Mouse (Mus musculus) embryonic facial prominence, embryonic 11.5 days (tissue): ENCODE data around the gene Ablim1. TPM values are rescaled to one million over a fixed set of nuclear protein-coding genes. Genes with fewer than 3 reads are reported as not detected.

ENCODE experiments used
- ATAC-seq: fragments of 200-750 bp; cut with Nextera tagmentation; replicated peaks from 2 replicates; pipeline ENCODE4 v1.8.0; 2017; ENCODE audit warnings: low read depth; ENCODE audit not compliant: insufficient number of reproducible peaks, low FRiP score, low TSS enrichment
- DNase-seq: peaks from one replicate; pipeline ENCODE4 v3.0.0-alpha.2; 2015; ENCODE audit warnings: low spot score
- H3K27ac ChIP-seq: fragments of 300-500 bp; sonication (generic); replicated peaks from 2 replicates; pipeline ENCODE4 v1.5.1; 2014; ENCODE audit warnings: mild to moderate bottlenecking, low read depth, low read length, control low read depth
- H3K27me3 ChIP-seq: fragments of 300-500 bp; sonication (generic); 2 replicates; pipeline ENCODE4 v1.6.1; 2014; ENCODE audit warnings: mild to moderate bottlenecking, low read length, moderate library complexity, mixed read lengths; ENCODE audit not compliant: control insufficient read depth, insufficient read depth
- H3K36me3 ChIP-seq: fragments of 300-500 bp; sonication (generic); replicated peaks from 2 replicates; pipeline ENCODE4 v1.6.1; 2014; ENCODE audit warnings: low read depth, mild to moderate bottlenecking, low read length, moderate library complexity, mixed read lengths; ENCODE audit not compliant: control insufficient read depth, insufficient read depth
- H3K4me1 ChIP-seq: fragments of 300-500 bp; sonication (generic); 2 replicates; pipeline ENCODE4 v1.6.1; 2014; ENCODE audit warnings: low read length, mixed read lengths; ENCODE audit not compliant: control insufficient read depth, insufficient read depth
- H3K4me2 ChIP-seq: fragments of 300-500 bp; sonication (generic); 2 replicates; pipeline ENCODE4 v1.6.1; 2014; ENCODE audit warnings: low read depth, mild to moderate bottlenecking, control low read depth, low read length, moderate library complexity
- H3K4me3 ChIP-seq: fragments of 300-500 bp; sonication (generic); 2 replicates; pipeline ENCODE4 v1.5.1; 2014; ENCODE audit warnings: low read depth, low read length, control low read depth
- H3K9ac ChIP-seq: fragments of 300-500 bp; sonication (generic); replicated peaks from 2 replicates; pipeline ENCODE4 v1.6.1; 2014; ENCODE audit warnings: mild to moderate bottlenecking, control low read depth, low read length
- H3K9me3 ChIP-seq: fragments of 300-500 bp; sonication (generic); replicated peaks from 2 replicates; pipeline ENCODE4 v1.6.1; 2016; ENCODE audit warnings: mild to moderate bottlenecking, low read length, inconsistent platforms, mixed read lengths; ENCODE audit not compliant: control insufficient read depth
- WGBS: fragments of 180-500 bp; shearing (Covaris S2); extraction: QIAGEN DNeasy Blood & Tissue Kit; methylation state at CpG from one replicate; pipeline ENCODE4 v1.1.7; 2014; 5-methylcytosine and 5-hydroxymethylcytosine counted together
- polyA plus RNA-seq: library from polyadenylated mRNA; unstranded; fragments of >200 nt; fragmentation: Nextera tagmentation; extraction: Ambion mirVana; gene quantifications from 2 replicates; pipeline ENCODE4 v1.2.1, GENCODE M21; 2014

The Ablim1 gene
- polyA plus RNA-seq, 1 experiment from 2014 or later = 22.8 TPM

DNA sequence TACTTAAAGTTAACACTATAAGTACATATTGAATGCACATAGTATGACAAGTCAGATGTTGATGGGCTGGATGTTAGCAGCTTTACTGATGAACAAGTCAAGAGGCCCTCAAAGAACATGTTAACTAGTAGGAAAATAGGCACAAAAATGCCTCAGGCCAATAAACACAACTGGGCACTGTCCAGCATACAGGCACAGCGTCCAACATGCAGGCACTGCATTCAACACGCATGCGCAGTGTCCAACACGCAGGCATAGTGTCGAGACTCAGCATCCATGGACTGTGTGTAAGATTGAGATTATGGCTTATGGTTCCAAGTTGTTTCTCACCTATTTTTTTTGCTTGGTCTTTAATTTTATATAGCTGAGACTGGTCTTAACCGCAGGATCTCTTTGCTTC, 92.1 kb downstream of the Ablim1 start:
- WGBS = 94% methylated on average over 6 of the region's 6 CpGs
- ATAC-seq = no peak

GRCm38 (mm10) chr19:57221684-57222235, 93.0 kb downstream of the Ablim1 start:
- Histone ChIP-seq H3K27ac (no peak overlapping the region), H3K27me3 (no peaks in the 10 kb centered on the region), H3K36me3 (no peaks in the 10 kb centered on the region), H3K9ac (no peak overlapping the region), H3K4me1 (no peaks in the 10 kb centered on the region; the same call in 1 of the 2 replicates), H3K4me3 (no peak overlapping the region), H3K4me2 (no peak overlapping the region), H3K9me3 (no peaks in the 10 kb centered on the region)
- WGBS = 57% methylated on average over 7 of the region's 7 CpGs
- DNase-seq (no peak), ATAC-seq (no peak)

More for the DNA sequence above, 92.1 kb downstream of the Ablim1 start:
- no peak overlapping the region for H3K4me2 ChIP-seq
- H3K27ac ChIP-seq = no peak overlapping the region
- H3K4me3 ChIP-seq = no peak overlapping the region
- H3K9ac ChIP-seq = no peak overlapping the region
- no peaks in the 10 kb centered on the region for H3K9me3 ChIP-seq
- H3K36me3 ChIP-seq = no peaks in the 10 kb centered on the region
- H3K27me3 ChIP-seq = no peaks in the 10 kb centered on the region
- no peaks in the 10 kb centered on the region; the same call in 1 of the 2 replicates for H3K4me1 ChIP-seq
- no peak for DNase-seq

DNA sequence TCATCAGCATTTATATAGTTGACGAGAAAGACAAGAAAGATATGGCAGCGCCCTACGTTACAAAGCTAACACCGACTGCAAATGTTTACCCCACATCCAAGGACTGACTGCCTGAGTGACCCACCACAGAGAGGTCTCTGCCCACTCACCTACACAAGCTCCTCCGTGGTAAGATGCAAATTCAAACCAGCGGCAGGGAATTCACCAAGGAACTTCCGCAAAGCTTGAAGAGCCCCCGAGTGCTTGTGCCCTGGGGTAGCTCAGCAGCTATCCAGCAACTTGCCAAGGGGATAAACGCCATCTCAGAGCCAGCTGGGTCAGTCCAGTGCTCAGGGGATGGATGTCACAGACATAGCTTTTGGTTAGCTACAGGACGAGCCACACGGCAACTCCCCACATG, 95.0 kb downstream of the Ablim1 start:
- H3K9ac ChIP-seq = no peak overlapping the region
- H3K4me2 ChIP-seq = no peak overlapping the region
- no peak overlapping the region for H3K27ac ChIP-seq
- ATAC-seq = no peak
- 69% methylated on average over 11 of the region's 11 CpGs for WGBS
- H3K4me3 ChIP-seq = no peak overlapping the region
- no peaks in the 10 kb centered on the region for H3K27me3 ChIP-seq
- H3K36me3 ChIP-seq = no peaks in the 10 kb centered on the region
- no peaks in the 10 kb centered on the region for H3K9me3 ChIP-seq
- DNase-seq = no peak
- H3K4me1 ChIP-seq = no peaks in the 10 kb centered on the region; the same call in 1 of the 2 replicates

GRCm38 (mm10) chr19:57217161-57217560, 97.6 kb downstream of the Ablim1 start:
- ATAC-seq = no peak
- H3K36me3 ChIP-seq = no peaks in the 10 kb centered on the region
- H3K4me1 ChIP-seq = no peaks in the 10 kb centered on the region; the same call in 1 of the 2 replicates
- no peak overlapping the region for H3K4me3 ChIP-seq
- no peak overlapping the region for H3K9ac ChIP-seq
- no peak overlapping the region for H3K27ac ChIP-seq
- WGBS = 69% methylated on average over 4 of the region's 4 CpGs
- H3K9me3 ChIP-seq = no peaks in the 10 kb centered on the region
- no peak overlapping the region for H3K4me2 ChIP-seq
- no peak for DNase-seq
- no peaks in the 10 kb centered on the region for H3K27me3 ChIP-seq

DNA sequence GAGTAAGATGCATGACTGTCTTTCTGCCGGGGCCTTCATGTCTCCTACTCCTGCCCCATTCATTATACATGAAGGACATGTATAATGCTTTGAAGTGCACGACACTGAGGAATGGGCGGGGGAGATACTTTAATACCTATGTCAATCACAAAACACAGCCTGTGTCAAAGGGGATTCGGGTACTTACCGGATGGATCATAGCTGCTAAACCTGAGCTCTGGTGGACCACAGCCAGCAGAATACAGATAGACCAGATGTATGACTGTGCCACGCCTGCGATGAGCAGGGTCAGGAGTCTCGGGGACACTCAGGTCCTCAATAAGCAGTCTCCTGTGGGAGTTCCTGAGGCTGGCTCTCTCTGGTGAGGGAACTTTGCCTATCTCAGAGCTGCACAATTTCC, 99.2 kb downstream of the Ablim1 start:
- no peaks in the 10 kb centered on the region for H3K36me3 ChIP-seq
- H3K4me2 ChIP-seq = no peak overlapping the region
- H3K9me3 ChIP-seq = no peaks in the 10 kb centered on the region
- DNase-seq = no peak
- no peak overlapping the region for H3K4me3 ChIP-seq
- H3K9ac ChIP-seq = no peak overlapping the region
- 80% methylated on average over 8 of the region's 8 CpGs for WGBS
- H3K4me1 ChIP-seq = no peaks in the 10 kb centered on the region
- no peaks in the 10 kb centered on the region for H3K27me3 ChIP-seq
- no peak overlapping the region for H3K27ac ChIP-seq
- no peak for ATAC-seq

DNA sequence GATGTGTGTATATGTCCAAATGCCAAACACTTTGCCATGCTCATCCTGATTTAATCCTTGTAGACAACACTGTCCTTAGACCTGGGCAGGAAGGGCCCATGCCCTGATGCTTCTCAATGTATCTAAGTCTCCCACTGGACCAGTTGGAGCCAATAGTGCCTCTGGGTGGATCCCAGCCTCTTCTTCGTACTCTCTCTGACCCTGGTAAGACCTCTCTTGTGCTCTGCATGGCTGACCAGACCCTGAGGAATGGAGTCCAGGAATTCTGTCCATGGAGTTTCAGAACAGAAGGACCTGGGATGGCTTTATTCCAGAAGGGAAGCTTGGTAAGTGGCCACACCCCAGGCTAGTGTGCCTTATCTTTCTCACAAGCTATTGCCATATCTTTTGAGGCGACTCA, 102.3 kb downstream of the Ablim1 start:
- H3K9ac ChIP-seq = no peak overlapping the region

DNA sequence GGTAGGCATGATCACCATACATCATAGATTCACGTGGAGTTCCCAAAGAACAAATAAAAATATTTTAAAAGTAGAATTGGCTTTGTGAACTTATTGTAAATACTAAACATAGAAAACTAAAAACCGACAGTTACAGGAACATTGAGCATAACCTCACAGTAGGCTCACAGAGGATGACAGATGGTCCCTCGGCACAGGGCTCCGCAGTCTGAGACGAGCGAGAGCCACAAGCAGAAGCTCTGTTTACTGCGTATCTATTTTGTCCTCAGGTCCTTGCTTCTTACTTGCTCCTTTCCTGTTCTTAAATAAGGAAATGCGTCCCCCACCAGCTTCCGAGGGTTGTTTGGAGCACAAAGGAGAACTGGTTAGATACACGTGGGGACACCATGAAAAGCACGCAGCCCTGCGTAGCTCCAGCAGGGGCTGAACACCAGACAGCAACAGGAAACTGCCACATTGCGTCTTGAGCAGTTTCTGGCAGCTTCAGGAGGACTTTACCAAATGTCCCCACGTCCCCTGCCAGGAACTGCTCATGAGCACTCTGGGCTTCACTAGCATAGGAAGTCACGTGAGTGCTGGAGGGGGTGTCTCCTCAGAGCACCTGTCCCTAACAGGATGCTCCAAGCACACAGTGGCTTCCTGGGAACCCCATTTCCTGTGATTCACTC, 103.1 kb downstream of the Ablim1 start:
- Histone ChIP-seq H3K9me3 (no peaks in the 10 kb centered on the region), H3K27ac (no peak overlapping the region), H3K27me3 (no peaks in the 10 kb centered on the region), H3K4me2 (no peak overlapping the region), H3K36me3 (no peaks in the 10 kb centered on the region), H3K4me1 (no peaks in the 10 kb centered on the region), H3K4me3 (no peak overlapping the region), H3K9ac (no peak overlapping the region)
- no peak for DNase-seq
- ATAC-seq = no peak
- WGBS = 75% methylated on average over 15 of the region's 15 CpGs

More for the DNA sequence above, 102.3 kb downstream of the Ablim1 start:
- no peaks in the 10 kb centered on the region for H3K4me1 ChIP-seq
- WGBS = 80% methylated on average over 2 of the region's 2 CpGs
- no peak for ATAC-seq
- no peaks in the 10 kb centered on the region for H3K36me3 ChIP-seq
- H3K9me3 ChIP-seq = no peaks in the 10 kb centered on the region
- no peak overlapping the region for H3K4me3 ChIP-seq
- no peak for DNase-seq
- no peak overlapping the region for H3K4me2 ChIP-seq
- H3K27me3 ChIP-seq = no peaks in the 10 kb centered on the region
- H3K27ac ChIP-seq = no peak overlapping the region

DNA sequence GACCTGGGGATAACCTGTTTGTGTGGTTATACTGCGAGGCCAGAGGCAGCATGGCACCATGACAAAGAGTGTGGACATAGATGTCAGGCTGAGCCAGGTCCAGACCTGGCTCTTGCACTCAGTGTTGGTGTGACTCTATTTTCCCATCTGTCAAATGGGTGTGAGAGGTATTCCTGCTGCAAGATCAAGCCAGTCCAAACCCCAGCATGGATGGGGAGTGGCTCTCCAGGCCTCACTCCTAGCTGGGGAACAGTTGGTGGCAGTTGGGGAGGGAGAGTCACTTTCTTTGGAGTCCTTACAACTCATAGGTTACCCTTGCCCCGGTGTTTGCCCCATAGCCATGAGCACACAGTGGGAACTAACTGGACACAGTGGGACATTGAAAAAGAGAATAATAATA, 103.8 kb downstream of the Ablim1 start:
- Histone ChIP-seq H3K9me3 (no peaks in the 10 kb centered on the region), H3K36me3 (no peaks in the 10 kb centered on the region), H3K4me3 (no peak overlapping the region), H3K27me3 (no peaks in the 10 kb centered on the region), H3K4me1 (no peaks in the 10 kb centered on the region), H3K9ac (no peak overlapping the region), H3K27ac (no peak overlapping the region), H3K4me2 (no peak overlapping the region)
- no peak for DNase-seq
- ATAC-seq = no peak
- 93% methylated on average over 2 of the region's 2 CpGs for WGBS
